Comparison of ENCODE assay signal across 14 mouse cellular contexts in genomic region chr7:63583310-63583709, GRCm38 (mm10).
"Had no signal": no experiment of that assay in that cellular context is flagged by ENCODE, and none has a peak within 500 bp of the region (broad histone marks: within the 10 kb centered on the region; RNA-seq: fewer than 3 reads in every experiment).

No protein-coding gene starts in this region.

- H3K27ac ChIP-seq: liver, embryonic 13.5 days; midbrain, embryonic 12.5 days; midbrain, embryonic 15.5 days; stomach, embryonic 15.5 days had no signal

- H3K9me3 ChIP-seq: liver, embryonic 13.5 days; midbrain, embryonic 12.5 days; midbrain, embryonic 15.5 days; stomach, embryonic 15.5 days had no signal

- H3K4me2 ChIP-seq: liver, embryonic 13.5 days; midbrain, embryonic 12.5 days; midbrain, embryonic 15.5 days; stomach, embryonic 15.5 days had no signal

- H3K9ac ChIP-seq: liver, embryonic 13.5 days; midbrain, embryonic 12.5 days; midbrain, embryonic 15.5 days; stomach, embryonic 15.5 days had no signal

- ATAC-seq: midbrain, embryonic 15.5 days had no signal

- H3K4me1 ChIP-seq: liver, embryonic 13.5 days; midbrain, embryonic 12.5 days; midbrain, embryonic 15.5 days; stomach, embryonic 15.5 days had no signal

- H3K27me3 ChIP-seq: liver, embryonic 13.5 days; midbrain, embryonic 12.5 days; midbrain, embryonic 15.5 days; stomach, embryonic 15.5 days had no signal

- H3K4me3 ChIP-seq: liver, embryonic 13.5 days; midbrain, embryonic 12.5 days; midbrain, embryonic 15.5 days; stomach, embryonic 15.5 days had no signal

- DNase-seq: kidney, adult 18-20 months; kidney, adult 9 months; kidney, postnatal 14 days; liver, embryonic 13.5 days; lung, adult 2 months; lung, postnatal 14 days; lung, postnatal 4 days; retina, postnatal 1 day; right cerebral cortex, postnatal 25 days; spleen, adult 18-20 months; thymus, postnatal 25 days had no signal

- H3K36me3 ChIP-seq: liver, embryonic 13.5 days; midbrain, embryonic 12.5 days; midbrain, embryonic 15.5 days; stomach, embryonic 15.5 days had no signal
